Mouse (Mus musculus): Measurements from ENCODE around the gene Stx5a.

- TF ChIP-seq GATA1 (IDR thresholded peaks at IDR 0.05; ENCODE audit: borderline replicate concordance, low read length): no peak
- no peak for TF ChIP-seq FLI1 (IDR thresholded peaks at IDR 0.05; ENCODE audit: low read length)
These were observed 34.3 kb upstream of the Stx5a start for GRCm38 (mm10) chr19:8706930-8707329.
